Mouse (Mus musculus): ENCODE data around the gene Pigl. TPM values are rescaled to one million over a fixed set of nuclear protein-coding genes. Genes with fewer than 3 reads are reported as not detected.
"Not testable (repeated sequence)": the region's sequence is repeated elsewhere in the genome, so short reads cannot be mapped to it uniquely, and the experiment has no call there.

The Pigl gene
- total RNA-seq, 2 experiments from 2014 or later = 2.5 to 9.2 TPM

- peak; percentile 80 for ATAC-seq (ENCODE audit: poor library complexity, severe bottlenecking)
Observed at GRCm38 (mm10) chr11:62466546-62466945, 8.3 kb downstream of the Pigl start.

GRCm38 (mm10) chr11:62467289-62467688 is 9.0 kb downstream of the Pigl start:
- not testable (repeated sequence) for ATAC-seq (ENCODE audit: poor library complexity, severe bottlenecking)

GRCm38 (mm10) chr11:62470451-62470850 is 12.2 kb downstream of the Pigl start:
- peak; percentile 86 for ATAC-seq (ENCODE audit: poor library complexity, severe bottlenecking)

GRCm38 (mm10) chr11:62473516-62473915 is 15.3 kb downstream of the Pigl start:
- no peak for ATAC-seq (ENCODE audit: poor library complexity, severe bottlenecking)

GRCm38 (mm10) chr11:62476156-62476555 is 17.9 kb downstream of the Pigl start:
- no peak for ATAC-seq (ENCODE audit: poor library complexity, severe bottlenecking)

GRCm38 (mm10) chr11:62478931-62479330 is 20.7 kb downstream of the Pigl start:
- no peak for ATAC-seq (ENCODE audit: poor library complexity, severe bottlenecking)

- no peak for ATAC-seq (ENCODE audit: poor library complexity, severe bottlenecking)
Observed at GRCm38 (mm10) chr11:62479581-62479980, 21.3 kb downstream of the Pigl start.

- no peak for ATAC-seq (ENCODE audit: poor library complexity, severe bottlenecking)
Observed at GRCm38 (mm10) chr11:62486949-62487348, 28.7 kb downstream of the Pigl start.

GRCm38 (mm10) chr11:62487540-62488350 is 29.5 kb downstream of the Pigl start:
- no peak for ATAC-seq (ENCODE audit: poor library complexity, severe bottlenecking)

- no peak for ATAC-seq (ENCODE audit: poor library complexity, severe bottlenecking)
Observed at GRCm38 (mm10) chr11:62493701-62494100, 35.4 kb downstream of the Pigl start.

GRCm38 (mm10) chr11:62494754-62495275 is 36.6 kb downstream of the Pigl start:
- peak; percentile 88 for ATAC-seq (ENCODE audit: poor library complexity, severe bottlenecking)

- no peak for ATAC-seq (ENCODE audit: poor library complexity, severe bottlenecking)
Observed at GRCm38 (mm10) chr11:62495276-62495801, 37.1 kb downstream of the Pigl start.

- ATAC-seq (ENCODE audit: poor library complexity, severe bottlenecking) = peak; percentile 57
Observed at GRCm38 (mm10) chr11:62496151-62496715, 38.0 kb downstream of the Pigl start.

- ATAC-seq (ENCODE audit: poor library complexity, severe bottlenecking) = no peak
Observed at GRCm38 (mm10) chr11:62497181-62497580, 38.9 kb downstream of the Pigl start.

- no peak for ATAC-seq (ENCODE audit: poor library complexity, severe bottlenecking)
Observed at GRCm38 (mm10) chr11:62498802-62499201, 40.5 kb downstream of the Pigl start.

- ATAC-seq (ENCODE audit: poor library complexity, severe bottlenecking) = no peak
Observed at GRCm38 (mm10) chr11:62500529-62500928, 42.3 kb downstream of the Pigl start.

- no peak for ATAC-seq (ENCODE audit: poor library complexity, severe bottlenecking)
Observed at GRCm38 (mm10) chr11:62507683-62508082, 49.4 kb downstream of the Pigl start.

- ATAC-seq (ENCODE audit: poor library complexity, severe bottlenecking) = not testable (repeated sequence)
Observed at GRCm38 (mm10) chr11:62508365-62508764, 50.1 kb downstream of the Pigl start.

- ATAC-seq (ENCODE audit: poor library complexity, severe bottlenecking) = not testable (repeated sequence)
Observed at GRCm38 (mm10) chr11:62508816-62509215, 50.6 kb downstream of the Pigl start.

- ATAC-seq (ENCODE audit: poor library complexity, severe bottlenecking) = no peak
Observed at GRCm38 (mm10) chr11:62509571-62509970, 51.3 kb downstream of the Pigl start.

GRCm38 (mm10) chr11:62510956-62511355 is 52.7 kb downstream of the Pigl start:
- ATAC-seq (ENCODE audit: poor library complexity, severe bottlenecking) = no peak
